Mouse (Mus musculus) WW6 (cell line): ENCODE measurements at regions not wholly inside any gene's neighbourhood (a gene's known extent, or its start where the extent isn't known, plus 50 kb on each side); places are given as distances from the start of the nearest gene placed in this dataset.

ENCODE experiments used
- DNase-seq: peaks from one replicate; pipeline ENCODE4 v3.0.0-alpha.2; 2013; ENCODE audit warnings: low read depth, low spot score

DNA sequence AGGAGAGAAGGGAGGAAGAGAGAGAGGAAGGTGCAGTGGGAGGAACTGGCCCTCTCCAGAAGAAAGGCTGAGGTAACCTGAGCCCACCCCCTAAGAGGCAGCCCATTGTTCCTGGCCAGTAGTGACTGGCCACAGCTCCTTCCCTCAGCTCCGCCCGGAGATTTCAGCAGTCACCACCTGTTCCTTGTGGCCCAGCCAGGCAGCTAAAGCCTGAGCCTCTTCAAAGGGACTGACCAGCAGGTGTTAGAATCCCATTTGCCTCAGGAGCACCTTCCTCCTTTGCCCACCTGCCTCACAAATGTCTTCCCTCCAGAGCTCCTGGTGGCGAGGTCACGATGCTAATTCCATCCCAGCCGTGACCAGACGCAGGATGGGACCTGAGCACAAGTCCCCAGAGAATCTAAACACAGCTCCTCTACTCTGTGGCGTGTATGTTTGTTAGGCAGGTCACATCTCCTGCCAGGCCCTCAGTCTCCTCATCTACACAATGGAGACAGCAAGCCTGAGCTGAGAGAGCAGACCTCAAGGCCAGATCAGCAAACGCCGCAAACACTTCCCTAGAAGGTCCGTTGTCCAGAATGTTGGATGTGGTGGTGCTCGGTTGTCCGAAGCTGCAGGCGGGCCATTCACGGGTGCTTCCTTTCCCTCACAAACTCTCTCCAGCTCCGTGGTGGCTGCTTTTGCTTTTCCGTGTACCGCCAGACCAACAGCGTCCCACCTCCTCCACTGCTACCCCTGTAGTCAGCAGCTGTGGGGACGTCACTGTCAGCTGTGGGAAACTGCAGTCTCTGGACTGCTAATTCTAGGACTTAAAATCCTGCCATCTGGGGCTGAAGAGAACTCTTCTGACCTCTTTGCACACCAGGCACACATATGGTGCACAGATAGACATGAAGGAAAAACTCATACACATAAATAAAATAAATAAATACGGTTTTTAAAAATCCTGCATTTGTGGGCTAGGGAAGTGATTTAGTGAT lies 145.8 kb upstream of the Rad23b start:
- DNase-seq = no peak

DNA sequence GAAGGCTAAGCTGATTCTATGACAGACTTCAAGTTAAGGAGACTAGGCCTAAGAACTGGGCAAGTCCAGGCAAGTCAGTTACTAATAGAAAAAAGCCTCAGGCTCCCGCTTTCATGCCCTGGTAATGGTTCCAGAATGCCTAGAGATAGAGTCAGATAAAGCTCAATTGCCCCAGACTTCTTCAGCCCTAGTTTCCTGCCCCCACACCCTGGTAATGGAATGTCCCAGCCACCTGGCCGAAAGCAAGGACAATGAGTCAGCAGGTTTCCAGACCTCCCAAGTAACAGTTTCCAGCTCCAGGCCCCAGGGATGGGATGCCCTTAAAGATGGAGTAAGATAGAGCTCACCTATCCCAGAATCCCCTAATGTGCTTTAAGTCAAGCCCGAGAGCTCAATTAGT lies 143.6 kb upstream of the Rad23b start:
- no peak for DNase-seq

DNA sequence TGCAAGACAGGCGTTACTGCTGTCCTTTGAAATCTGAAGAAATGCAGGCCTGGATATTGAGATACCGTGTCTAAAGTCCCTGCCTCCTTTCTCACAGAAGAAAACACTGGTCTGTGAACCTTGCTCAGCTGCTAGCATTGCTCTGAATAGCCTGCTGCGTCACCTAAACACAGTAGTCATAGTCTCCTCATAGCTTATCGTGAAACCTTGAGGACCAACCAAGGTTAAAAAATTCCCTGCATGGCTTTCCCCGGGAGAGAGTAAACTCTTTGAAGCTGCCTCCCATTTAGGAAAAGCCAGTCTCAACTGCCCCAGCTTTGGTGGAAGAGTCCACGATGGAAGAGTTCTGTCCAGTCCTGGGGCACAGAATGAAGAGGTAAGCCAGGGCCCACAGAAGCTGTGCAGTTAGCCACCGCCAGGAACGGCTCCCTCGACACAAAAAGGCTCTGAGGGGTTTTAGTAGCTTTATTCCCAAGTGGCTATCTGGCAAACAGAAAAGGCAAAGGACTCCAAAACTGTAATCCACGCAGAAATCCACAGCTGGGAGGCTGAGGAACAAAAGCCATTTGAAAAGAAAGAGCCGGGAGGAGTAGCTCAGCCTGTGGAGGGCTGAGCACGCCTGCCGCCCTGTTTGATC lies 142.0 kb upstream of the Rad23b start:
- no peak for DNase-seq

DNA sequence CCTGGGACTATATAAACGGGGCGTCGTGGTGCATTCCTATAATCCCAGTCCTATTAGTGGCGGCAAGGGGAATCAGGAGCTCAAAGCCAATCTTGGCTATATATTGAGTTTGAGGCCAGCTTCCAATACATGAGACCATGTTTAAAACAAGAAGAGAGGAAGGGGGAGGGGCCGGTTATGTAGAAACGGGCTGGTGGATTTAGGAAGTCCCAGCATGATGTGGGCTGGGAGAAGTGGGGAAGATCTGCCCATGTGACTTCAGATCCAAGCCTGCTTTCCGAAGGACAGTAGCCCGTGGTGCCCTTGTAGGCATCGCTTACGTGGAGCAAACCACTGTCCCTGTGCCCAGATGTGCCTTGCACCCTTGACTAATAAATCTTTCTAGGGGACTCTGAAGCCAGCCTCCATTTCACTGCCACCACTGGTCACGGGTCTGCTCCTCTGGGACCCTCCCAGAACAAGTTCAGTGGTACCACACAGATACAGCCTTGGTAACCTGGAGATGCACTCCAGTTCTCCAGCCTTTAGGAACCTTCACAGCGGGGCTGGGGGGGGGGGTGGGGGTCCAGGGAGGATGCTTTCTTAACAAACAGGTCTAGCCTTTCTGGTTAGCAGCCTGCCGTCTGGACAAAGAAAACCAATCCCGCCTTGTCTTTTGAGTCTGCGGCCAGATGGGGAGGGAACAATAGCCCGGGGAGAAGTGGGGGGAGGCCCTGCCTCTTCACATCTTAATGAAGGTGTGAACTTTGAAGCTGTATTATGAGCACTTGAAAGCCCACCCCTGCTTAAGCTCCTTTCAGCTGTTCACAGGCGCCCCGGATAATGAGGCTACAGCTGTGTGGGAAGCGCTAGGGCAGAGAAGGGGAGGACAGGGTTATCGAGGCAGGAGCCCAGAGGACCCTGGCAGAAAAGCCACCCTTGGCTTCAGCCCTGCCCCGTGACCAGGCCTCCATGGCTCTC lies 141.2 kb upstream of the Rad23b start:
- DNase-seq = no peak

DNA sequence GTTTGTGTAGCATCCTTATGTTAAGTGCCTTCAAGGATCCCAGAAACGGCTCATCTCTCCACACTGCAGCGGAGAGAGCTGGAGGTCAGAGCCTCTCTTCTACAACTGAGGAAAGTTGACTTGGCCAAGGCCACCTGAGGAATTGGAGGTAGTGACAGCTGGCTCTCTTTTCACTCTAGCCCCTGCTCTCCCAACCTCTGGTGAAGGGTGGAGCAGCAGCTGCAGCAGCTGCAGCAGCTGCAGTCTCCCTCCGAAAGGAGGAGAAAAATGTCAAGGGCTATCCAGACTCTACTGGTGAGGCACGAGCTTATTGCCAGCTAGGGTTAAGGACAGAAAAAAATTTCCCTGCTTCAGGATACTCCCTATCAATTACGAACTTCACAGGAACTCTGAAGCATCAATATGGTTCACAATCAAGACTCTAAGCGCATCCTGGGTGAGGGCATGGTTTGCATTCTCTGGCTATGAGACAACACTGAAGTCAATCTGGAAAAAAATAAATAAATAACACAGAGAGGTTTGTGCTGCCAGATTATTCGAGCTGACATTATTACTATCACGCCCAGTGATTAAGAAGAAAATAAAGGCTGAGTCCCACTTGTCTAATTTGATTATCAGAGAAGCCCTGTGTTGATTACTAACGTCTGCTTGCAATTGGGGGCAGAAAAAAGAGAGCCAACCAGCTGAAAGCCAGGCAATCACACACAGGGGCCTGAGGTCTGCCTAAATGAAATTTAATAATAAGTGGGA lies 134.2 kb upstream of the Rad23b start:
- DNase-seq = no peak

DNA sequence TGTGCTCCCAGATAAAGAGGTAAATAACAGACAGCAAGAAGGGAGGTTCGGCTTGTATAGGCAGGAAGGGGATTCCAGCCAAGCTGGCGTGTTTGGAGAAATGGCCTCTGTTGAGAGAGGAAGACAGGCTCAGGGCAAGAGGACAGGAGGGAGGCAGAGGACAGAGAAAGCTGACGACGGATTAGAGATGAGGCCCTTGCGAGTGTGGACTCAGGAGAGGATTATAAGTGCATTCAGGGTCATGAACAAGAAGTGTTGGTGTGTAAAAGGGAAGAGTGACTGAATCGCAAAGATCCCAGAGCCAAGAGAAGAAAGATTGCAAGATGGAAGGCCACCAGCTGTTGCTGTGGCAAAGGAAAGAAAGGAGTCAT lies 133.7 kb upstream of the Rad23b start:
- DNase-seq = no peak

DNA sequence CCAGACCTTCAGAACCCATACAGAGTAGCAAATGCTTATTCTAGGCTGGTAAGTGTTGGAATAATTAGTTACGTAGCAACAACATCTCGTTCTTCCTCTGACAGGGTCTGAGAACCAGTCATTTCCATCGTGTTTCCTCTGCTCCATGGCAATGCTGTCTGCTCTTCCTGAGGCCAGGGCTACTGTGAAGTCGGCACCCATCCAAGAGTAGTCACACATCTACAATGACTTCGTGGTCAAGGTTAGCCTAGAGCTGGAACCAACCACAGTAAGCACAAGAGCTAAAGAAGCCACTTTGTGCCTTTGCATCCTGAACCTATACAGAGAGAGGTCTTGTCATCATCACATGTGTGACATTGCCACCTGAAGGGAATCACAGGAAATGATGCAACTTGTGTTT lies 124.1 kb upstream of the Rad23b start:
- no peak for DNase-seq

DNA sequence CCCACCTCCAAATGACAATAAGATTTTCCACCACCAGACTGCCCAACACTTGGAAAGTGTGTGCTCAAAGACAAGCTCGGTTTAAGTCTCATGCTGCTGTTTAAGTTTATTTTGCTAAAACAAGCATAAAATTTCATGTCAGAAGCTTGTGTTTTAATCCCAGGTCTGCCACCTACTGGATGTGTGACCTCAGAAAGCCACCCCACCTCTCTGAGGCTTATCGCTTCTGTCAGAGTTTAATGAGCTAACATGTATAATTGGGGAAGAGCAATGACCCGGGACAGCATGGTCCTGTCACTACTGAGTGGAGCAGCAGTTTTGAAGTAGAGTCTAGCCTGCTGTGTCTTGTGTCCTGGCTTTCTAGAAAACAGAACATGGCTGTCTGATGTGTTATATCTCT lies 122.4 kb upstream of the Rad23b start:
- DNase-seq = no peak

DNA sequence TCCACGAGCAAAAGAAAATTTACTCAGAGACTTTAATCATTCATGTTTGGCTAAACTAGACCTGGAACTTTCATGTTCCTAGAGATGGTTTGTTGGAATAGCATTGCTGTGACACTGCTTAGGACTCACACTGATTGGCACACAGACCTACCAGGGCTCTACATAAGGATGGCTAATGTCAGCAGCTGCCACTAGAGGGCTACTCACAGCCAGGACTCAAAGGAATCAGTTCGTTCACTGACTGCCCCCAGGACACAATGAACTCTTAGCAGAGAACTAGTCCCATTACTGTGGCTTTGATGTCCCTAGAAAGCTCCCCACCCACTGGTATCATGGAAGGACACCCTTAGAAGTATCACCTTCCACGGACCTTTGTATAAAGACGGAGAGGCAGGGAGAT lies 118.3 kb upstream of the Rad23b start:
- DNase-seq = peak; percentile 38

DNA sequence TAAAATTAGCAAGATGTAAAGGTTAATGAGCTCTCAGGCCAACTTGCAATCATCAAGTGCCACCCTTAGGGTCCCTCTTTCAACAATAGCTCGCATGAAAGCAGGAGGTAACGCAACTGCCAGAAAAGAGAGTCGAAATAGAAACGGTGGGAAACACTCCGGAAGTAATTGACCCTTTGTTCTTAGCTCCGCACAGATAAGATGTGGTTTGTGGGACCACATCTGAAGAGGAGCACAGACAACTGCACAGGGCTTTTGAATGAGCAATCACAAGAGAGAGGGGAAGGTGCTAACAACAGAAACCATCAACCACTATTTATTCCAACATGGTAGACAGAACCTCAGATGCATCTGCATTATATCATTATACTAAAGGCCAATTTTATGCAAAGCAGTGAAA lies 112.0 kb upstream of the Rad23b start:
- no peak for DNase-seq

DNA sequence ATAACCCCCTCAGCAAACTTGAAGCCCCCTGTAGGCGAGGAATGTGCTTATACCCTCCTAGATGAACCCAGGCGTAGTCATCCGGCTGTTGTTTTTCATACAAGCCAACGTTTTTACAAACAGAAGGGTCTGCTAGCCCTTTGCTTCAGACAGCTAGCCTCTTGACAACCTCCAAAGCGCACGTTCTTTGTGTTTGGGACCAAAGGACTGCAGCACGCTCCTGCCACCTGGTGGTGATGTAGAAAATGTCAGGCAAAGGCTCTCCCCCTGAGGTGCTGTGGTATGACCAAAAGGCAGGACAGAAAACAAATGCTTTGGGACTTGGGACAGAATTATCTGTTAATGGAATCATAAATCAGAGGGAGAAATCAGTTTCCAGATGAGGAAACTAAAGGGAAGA lies 109.4 kb upstream of the Rad23b start:
- DNase-seq = peak; percentile 45

DNA sequence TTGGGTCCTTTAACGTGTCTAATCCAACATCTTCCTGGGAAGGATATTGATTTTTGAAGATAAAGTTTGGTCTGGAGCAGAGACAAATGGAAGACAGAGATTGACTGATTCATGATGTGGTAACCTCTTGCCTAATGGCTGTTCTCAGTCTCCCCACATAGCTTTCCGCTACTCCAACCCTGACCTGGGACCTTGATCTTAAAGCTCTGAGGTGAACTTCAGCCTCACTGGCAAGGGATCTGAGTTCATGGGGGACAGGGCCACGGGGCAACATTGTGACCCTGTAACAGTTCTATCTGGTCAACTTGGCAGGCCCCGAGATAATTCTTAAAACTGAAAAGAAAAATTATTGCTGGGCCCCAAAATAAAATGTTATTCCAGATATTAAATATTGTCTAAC lies 107.5 kb upstream of the Rad23b start:
- DNase-seq = no peak

DNA sequence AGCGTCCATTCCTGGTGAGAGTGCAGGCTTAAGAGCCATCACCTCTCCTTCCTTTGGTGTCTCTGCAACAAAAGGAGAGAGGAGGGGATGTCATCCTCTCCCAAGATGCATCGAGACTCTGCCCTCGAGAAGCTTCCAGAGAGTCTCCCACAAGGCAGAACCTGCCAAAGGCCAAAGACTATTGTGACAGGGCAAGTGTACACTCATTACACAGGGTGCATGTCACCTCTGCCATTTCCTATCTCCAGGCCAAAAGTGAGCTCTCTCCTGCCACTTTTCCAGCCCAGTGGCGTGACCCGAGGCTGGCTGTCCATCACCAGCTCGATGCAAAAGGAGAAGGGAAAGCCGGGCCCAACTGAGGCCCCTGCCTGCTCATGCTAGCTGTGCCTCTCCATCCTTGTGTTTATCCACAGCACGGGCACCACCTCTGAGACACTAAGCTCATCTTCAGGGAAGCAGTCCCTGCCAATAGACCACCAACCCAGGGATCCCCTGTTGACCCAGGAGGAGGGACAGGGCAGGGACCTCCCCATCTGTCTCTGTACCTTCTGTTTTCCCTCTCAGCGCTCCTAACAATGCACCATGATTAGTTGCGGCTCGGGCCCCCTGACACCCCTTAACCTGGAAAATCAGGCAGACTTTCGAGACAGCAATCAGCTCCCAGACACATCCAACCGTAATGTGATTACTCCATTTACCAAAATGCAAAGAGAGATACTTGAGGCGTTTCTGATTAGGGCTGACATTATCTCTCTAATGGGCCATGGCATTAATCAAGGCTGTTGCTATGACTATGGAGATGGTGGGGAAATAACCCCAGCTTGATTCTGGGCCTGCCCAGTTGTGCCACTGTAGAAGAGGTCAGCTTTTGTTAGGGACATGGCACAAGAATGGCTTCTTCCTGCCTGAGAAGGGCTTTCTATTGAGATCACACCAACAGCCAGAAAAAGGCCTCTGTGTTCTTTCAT lies 106.5 kb upstream of the Rad23b start:
- DNase-seq = no peak

DNA sequence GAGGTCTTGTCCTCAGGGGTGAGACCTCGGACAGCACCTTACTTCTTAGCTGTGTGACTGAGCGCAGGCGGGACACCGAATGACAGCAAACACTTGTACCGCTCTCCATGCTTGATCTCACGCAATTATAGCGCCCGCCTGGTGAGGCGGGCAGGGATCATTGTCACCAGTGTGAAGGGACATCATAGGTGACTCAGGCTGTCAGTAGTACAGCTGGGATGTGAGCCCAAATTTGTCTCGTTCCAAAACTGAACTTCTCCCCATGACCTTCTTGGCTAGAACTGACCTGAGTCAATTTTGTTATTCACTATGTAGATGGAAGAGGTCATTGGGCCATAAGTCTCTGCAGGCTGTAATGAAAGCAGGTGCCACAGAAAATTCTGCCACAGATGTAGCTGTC lies 104.1 kb upstream of the Rad23b start:
- no peak for DNase-seq

DNA sequence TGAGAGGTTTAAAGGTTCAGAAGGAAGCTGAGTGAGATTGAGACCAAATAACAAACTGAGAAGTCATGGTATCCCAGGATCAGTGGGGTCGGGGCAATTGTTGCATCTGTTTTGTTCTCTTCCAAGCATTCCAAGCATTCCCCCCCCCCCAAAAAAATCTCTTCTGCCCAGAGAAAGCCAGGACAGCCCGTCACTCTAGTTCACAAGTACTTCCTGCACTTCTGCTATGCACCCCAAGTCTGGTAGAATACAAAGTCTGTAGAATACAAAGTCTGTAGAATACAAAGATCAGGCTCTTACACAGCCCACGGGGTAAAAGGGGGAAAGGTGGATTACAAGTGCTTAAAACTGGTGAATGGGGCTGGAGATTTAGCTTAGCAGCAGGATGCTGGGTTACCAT lies 99.5 kb upstream of the Rad23b start:
- no peak for DNase-seq

DNA sequence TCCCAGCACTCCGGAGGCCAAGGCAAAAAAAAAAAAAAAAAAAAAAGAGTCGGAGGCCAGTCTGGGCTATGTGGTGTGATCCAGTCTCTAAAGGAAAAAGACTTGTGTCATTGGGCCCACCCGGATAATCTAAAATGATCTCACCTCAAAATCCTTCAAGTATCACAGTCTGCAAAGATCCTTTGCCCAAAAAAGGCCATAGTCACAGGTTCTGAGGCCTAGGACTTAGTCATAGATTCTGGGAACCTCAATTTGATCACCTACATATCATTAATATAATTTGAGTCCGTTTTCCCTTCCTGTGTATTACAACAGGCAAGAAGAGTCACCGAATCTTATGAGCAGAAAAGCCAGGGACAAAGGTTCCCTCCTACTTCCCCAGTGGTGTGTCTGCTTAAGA lies 98.3 kb upstream of the Rad23b start:
- no peak for DNase-seq

DNA sequence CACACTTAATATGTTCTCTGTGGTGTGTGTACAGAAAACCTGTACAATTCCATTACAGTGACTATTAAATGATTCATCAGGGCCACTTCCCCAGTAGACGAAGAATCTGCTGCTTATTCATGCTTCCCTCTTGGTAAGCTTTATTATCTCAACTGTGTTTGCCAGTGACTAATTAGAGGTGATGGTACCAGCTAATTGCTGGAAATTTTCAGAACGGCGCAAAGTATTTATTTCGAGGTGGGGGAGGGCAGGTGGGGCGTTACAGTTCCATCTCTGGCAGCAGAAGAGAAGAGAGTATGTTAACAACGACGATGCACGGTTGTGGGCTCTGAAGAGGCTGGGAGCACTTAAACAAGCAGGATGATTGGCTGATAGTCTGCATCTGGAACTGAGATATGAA lies 96.1 kb upstream of the Rad23b start:
- no peak for DNase-seq

DNA sequence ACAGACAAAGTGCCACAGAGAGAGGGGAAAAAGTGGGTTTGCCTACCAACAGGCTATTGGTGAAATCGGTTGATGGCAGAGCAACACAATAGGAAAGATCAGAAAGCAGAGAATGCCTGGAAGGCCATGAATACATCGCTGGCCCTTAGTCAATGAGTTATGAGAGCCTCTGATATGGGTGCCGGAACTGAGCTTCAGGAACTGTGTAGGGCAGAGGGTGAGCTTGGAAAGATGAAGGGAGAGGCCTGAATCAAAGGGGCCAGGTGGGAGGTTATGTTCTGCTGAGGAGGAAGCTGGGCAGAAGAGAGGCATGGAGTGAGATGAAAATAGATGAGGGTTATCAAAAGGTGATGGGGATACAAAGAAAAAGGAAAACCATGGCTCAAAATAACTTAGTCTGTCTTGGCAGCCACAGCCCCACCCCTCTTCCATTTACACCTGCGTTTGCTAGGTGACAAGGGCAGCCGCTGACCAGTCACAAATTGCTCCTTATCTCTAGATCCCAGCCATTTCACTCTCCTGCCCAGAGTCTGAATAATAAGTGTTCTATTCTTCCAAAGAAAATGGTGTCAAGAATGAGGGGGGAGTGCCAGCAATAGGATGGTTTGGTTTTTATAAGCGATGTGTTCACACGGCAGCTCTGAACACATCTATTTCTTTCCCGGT lies 77.7 kb upstream of the Rad23b start:
- no peak for DNase-seq

DNA sequence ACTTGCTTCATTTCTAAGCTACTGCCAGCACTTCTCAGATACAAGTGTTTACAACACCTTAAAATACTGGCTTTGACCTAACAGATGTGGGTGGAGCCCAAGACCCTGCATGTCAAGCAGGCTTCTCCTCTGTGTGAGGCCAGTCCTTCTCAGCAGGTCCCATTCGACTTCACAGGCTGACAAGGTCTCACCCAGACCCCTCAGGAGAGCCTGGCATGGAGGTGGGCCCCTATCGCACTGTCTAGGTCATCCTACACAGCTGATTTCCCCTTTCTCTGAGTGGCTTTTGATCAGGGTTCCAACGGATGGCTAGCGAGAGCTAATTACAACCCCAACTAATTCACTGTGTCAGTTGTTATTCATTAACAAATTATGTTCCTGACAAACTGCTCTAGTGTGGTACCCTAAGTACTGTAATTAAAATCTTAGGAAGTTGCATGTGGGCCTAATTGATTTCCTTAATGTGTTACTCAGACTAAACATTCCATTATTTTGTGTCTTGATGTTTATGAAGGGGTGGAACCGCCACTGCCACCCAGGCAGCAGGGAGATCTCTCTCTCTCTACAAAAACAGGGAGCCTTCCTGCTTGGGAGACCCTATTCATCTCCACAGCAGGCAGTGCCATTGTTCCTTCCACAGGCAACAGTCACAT lies 73.4 kb upstream of the Rad23b start:
- DNase-seq = no peak
